Mouse (Mus musculus): ENCODE measurements around the gene Akap7.

- TF ChIP-seq CTCF (IDR thresholded peaks at IDR 0.05; ENCODE audit: low read depth): no peak
- TF ChIP-seq EP300 (optimal IDR thresholded peaks at IDR 0.05): no peak
Measured at GRCm38 (mm10) chr10:25325690-25326089, 18.0 kb upstream of the Akap7 start.

Data from stomach, postnatal 0 days (tissue).